Mouse (Mus musculus) CD4-positive helper T cell, adult 2 months (primary cell): ENCODE data around the gene Tacc2.
A peak's percentile ranks its signal among the peaks of the same experiment; 100 is the strongest.

Experiments used
- DNase-seq: peaks from one replicate; pipeline ENCODE4 v3.0.0-alpha.2; 2012; ENCODE audit warnings: low read depth, missing footprints, low spot score

Tacc2 gene

DNA sequence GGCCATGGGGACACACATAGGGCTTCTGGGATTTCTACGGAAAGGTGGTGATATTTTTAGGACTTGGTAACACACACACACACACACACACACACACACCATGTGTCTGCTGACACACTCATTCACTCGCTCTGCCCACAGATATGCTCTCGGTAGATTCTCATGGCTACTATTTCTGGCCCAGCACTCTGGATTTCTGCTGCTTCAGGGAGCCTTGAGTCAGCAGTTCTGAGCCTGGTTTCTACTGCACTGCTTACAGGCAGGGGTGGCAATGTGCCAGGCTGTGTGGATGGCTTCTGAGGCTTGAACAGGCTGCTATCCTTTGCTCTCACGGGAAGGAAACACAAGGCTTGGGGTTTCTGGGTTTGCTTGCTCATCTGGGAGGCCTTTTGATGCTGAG, 104.6 kb downstream of the Tacc2 start:
- no peak for DNase-seq

DNA sequence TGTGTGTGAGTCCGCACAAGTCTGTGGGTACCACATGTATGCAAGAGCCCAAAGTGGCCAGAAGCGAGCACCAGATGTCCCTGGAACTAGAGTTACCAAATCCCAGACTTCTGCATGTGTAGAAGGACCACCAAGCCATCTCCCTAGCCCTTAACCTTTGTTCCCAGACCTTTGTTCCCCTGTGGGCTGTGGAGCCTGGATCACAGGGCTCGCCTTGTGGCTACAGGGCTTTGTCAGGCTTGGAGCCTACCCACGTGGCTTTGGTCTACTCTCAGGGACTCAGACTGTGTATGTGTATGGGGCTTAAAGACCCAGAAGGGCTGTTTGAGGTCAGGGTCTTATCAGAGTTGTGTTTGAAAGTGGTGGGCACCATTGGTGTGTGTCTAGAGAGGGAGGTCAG, 111.4 kb downstream of the Tacc2 start:
- no peak for DNase-seq

GRCm38 (mm10) chr7:130690869-130691268, 113.6 kb downstream of the Tacc2 start:
- no peak for DNase-seq

GRCm38 (mm10) chr7:130691931-130692330, 114.7 kb downstream of the Tacc2 start:
- DNase-seq: no peak

- DNase-seq: peak; percentile 63
Observed at GRCm38 (mm10) chr7:130692392-130692942, 115.2 kb downstream of the Tacc2 start.

GRCm38 (mm10) chr7:130692943-130693799, 115.9 kb downstream of the Tacc2 start:
- no peak for DNase-seq

DNA sequence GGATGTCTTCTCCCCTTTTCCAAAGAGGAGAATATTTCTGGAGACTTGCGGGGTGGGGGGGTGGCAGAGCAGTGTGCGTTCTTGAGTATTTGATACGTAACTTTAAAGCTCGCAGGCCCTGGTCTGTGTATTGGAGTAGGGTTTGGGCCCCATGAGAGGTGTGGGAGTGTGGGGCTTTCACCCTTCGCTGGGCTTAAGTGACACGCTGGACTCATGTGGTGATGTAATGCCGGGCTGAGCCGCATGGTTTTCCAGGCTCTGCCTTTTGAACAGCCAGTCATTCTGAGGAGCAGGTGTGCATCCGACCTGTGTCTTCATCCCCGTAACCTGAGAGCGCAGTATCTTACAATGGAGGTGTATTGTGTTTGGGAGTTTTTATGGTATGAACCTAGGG, 116.6 kb downstream of the Tacc2 start:
- no peak for DNase-seq

DNA sequence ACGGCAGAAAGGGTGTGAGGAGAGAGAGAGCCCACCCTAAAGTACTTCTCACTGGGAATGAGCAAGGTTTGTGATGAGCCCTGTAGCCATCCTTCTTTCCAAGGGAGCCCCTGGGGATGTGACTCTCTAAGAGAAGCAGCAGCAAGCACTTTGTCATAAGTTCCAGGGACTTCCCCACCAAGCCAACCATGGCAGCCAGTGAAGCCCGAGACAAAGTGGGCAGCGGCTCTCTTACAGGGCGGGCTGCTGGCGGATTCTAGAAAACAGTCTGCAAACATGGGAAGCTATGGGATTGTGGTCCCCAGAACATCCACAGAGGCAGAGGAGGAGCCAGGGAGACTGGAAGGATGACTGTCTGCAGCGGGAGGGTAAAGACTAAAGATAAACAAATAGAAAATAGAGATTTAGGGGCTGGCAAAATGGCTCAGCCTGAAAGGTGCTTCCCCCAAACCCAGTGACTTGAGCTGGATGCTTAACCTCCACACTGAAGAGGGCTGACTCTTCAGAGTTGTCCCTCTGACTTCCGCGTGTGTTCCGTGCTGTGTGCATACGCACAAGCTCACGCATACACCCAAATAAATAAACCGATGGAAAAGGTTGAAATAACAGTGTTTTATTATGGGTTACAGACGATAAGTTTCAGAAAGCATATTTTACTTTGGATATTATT, 118.6 kb downstream of the Tacc2 start:
- DNase-seq: no peak

GRCm38 (mm10) chr7:130696347-130697234, 119.4 kb downstream of the Tacc2 start:
- no peak for DNase-seq

- no peak for DNase-seq
Observed at GRCm38 (mm10) chr7:130698480-130698879, 121.2 kb downstream of the Tacc2 start.

GRCm38 (mm10) chr7:130701336-130701735, 124.1 kb downstream of the Tacc2 start:
- no peak for DNase-seq

GRCm38 (mm10) chr7:130705230-130705629, 128.0 kb downstream of the Tacc2 start:
- DNase-seq: no peak

GRCm38 (mm10) chr7:130708940-130709339, 131.7 kb downstream of the Tacc2 start:
- no peak for DNase-seq

GRCm38 (mm10) chr7:130709372-130710274, 132.4 kb downstream of the Tacc2 start:
- DNase-seq: no peak

DNA sequence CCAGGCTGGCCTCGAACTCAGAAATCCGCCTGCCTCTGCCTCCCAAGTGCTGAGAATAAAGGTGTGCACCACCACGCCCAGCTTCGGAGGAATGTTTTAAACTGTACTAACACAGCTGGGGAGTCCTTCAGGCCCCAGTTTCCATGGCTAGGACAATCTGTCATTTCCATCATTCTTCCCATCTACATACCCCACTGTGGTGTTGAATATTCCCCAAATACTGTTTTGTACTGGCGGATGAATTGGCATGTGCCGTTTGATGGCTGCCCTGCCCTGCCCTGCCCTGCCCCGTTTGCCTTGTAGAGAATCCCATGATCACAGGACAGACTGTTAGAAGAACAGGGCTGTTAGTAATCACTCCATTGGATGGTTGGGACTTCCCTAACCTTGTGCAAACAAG, 134.6 kb downstream of the Tacc2 start:
- DNase-seq: no peak

GRCm38 (mm10) chr7:130713319-130713718, 136.1 kb downstream of the Tacc2 start:
- DNase-seq: no peak

- no peak for DNase-seq
Observed at GRCm38 (mm10) chr7:130715467-130715866, 138.2 kb downstream of the Tacc2 start.

GRCm38 (mm10) chr7:130716341-130716740, 139.1 kb downstream of the Tacc2 start:
- DNase-seq: no peak

DNA sequence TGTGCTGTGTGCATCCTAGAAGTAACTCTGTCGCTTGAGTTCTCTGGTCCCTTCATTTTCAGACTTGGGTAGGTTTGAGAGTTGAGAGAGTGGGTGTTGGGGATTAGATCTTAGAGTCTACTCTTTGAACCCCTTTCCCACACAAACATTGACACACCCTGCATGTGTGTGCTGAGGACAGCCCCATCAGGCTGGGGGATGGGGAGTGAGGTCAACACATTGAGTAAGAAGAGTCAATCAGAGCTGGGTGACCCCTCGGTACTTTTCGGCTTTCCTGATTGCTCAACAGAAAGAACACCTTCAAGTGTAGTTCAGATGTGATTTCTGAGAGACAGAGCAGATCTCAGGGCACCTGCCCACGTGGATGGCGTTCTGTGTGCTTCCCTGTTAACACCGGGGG, 139.8 kb downstream of the Tacc2 start:
- DNase-seq: no peak

DNA sequence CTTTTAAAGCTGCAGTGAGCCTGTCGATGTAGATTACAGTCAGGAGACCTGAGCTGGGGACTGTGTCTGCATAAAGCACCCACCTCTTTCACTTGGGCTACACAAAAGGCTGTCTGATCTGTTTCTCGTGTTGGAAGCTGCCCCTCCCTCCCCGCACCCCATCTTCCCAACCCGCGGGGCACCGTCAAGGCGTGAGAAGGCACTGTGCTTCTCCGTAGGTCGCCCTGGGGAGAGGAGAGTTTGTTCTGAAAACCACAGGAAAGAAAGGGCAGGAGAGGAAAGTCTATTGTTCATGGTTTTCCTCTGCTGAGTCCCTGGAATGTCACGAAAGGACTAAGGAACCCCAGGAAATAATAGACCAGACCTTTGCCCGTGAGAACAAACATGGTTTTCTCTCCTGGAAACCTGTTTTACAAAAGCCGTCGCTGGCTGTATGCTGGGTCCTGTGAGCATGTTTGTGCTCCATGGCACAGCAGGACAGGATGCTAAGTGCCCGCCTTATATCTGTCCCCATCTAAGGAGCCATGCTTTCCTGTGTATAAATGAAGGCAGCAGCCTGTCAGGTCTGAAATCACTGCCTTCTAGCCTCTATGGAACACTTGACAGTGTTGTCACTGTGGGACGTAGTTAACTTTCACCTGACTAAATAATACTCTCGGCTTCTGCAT, 142.8 kb downstream of the Tacc2 start:
- no peak for DNase-seq
